Mouse (Mus musculus): ENCODE data around the gene Tcte1. TPM values are rescaled to one million over a fixed set of nuclear protein-coding genes. Genes with fewer than 3 reads are reported as not detected.

Tcte1 gene
- total RNA-seq, 1 experiment from 2014 or later, result not detected

GRCm38 (mm10) chr17:45575123-45575897 is 52.1 kb downstream of the Tcte1 start:
- ATAC-seq (ENCODE audit: extremely low read depth, insufficient number of reproducible peaks, low FRiP score, poor library complexity, severe bottlenecking), result no peak

GRCm38 (mm10) chr17:45578242-45578641 is 55.0 kb downstream of the Tcte1 start:
- no peak for ATAC-seq (ENCODE audit: extremely low read depth, insufficient number of reproducible peaks, low FRiP score, poor library complexity, severe bottlenecking)

GRCm38 (mm10) chr17:45578843-45579242 is 55.6 kb downstream of the Tcte1 start:
- no peak for ATAC-seq (ENCODE audit: extremely low read depth, insufficient number of reproducible peaks, low FRiP score, poor library complexity, severe bottlenecking)

GRCm38 (mm10) chr17:45579554-45579953 is 56.3 kb downstream of the Tcte1 start:
- no peak for ATAC-seq (ENCODE audit: extremely low read depth, insufficient number of reproducible peaks, low FRiP score, poor library complexity, severe bottlenecking)

- ATAC-seq (ENCODE audit: extremely low read depth, insufficient number of reproducible peaks, low FRiP score, poor library complexity, severe bottlenecking), result no peak
Observed at GRCm38 (mm10) chr17:45580958-45581477, 57.8 kb downstream of the Tcte1 start.

- ATAC-seq (ENCODE audit: extremely low read depth, insufficient number of reproducible peaks, low FRiP score, poor library complexity, severe bottlenecking), result peak; percentile 68
Observed at GRCm38 (mm10) chr17:45581567-45581983, 58.3 kb downstream of the Tcte1 start.

- no peak for ATAC-seq (ENCODE audit: extremely low read depth, insufficient number of reproducible peaks, low FRiP score, poor library complexity, severe bottlenecking)
Observed at GRCm38 (mm10) chr17:45582188-45582587, 59.0 kb downstream of the Tcte1 start.

- ATAC-seq (ENCODE audit: extremely low read depth, insufficient number of reproducible peaks, low FRiP score, poor library complexity, severe bottlenecking), result no peak
Observed at GRCm38 (mm10) chr17:45582715-45583355, 59.6 kb downstream of the Tcte1 start.

- ATAC-seq (ENCODE audit: extremely low read depth, insufficient number of reproducible peaks, low FRiP score, poor library complexity, severe bottlenecking), result no peak
Observed at GRCm38 (mm10) chr17:45584096-45584896, 61.1 kb downstream of the Tcte1 start.

GRCm38 (mm10) chr17:45584939-45585678 is 61.9 kb downstream of the Tcte1 start:
- peak; percentile 24; the same call in 1 of the 2 replicates for ATAC-seq (ENCODE audit: extremely low read depth, insufficient number of reproducible peaks, low FRiP score, poor library complexity, severe bottlenecking)

GRCm38 (mm10) chr17:45585725-45586448 is 62.7 kb downstream of the Tcte1 start:
- ATAC-seq (ENCODE audit: extremely low read depth, insufficient number of reproducible peaks, low FRiP score, poor library complexity, severe bottlenecking), result no peak

GRCm38 (mm10) chr17:45586449-45586837 is 63.2 kb downstream of the Tcte1 start:
- no peak for ATAC-seq (ENCODE audit: extremely low read depth, insufficient number of reproducible peaks, low FRiP score, poor library complexity, severe bottlenecking)

GRCm38 (mm10) chr17:45588370-45588769 is 65.1 kb downstream of the Tcte1 start:
- ATAC-seq (ENCODE audit: extremely low read depth, insufficient number of reproducible peaks, low FRiP score, poor library complexity, severe bottlenecking), result no peak

- ATAC-seq (ENCODE audit: extremely low read depth, insufficient number of reproducible peaks, low FRiP score, poor library complexity, severe bottlenecking), result no peak
Observed at GRCm38 (mm10) chr17:45589236-45589635, 66.0 kb downstream of the Tcte1 start.

- ATAC-seq (ENCODE audit: extremely low read depth, insufficient number of reproducible peaks, low FRiP score, poor library complexity, severe bottlenecking), result no peak
Observed at GRCm38 (mm10) chr17:45589844-45590243, 66.6 kb downstream of the Tcte1 start.

GRCm38 (mm10) chr17:45590410-45590809 is 67.2 kb downstream of the Tcte1 start:
- ATAC-seq (ENCODE audit: extremely low read depth, insufficient number of reproducible peaks, low FRiP score, poor library complexity, severe bottlenecking), result no peak

GRCm38 (mm10) chr17:45591701-45592605 is 68.7 kb downstream of the Tcte1 start:
- no peak for ATAC-seq (ENCODE audit: extremely low read depth, insufficient number of reproducible peaks, low FRiP score, poor library complexity, severe bottlenecking)

Data from neutrophil, adult 5-6 weeks (primary cell).